Mouse (Mus musculus): ENCODE results near the gene Vmn1r118. TPM values are rescaled to one million over a fixed set of nuclear protein-coding genes. Genes with fewer than 3 reads are reported as not detected.
"Not testable (repeated sequence)": the region's sequence is repeated elsewhere in the genome, so short reads cannot be mapped to it uniquely, and the experiment has no call there.

The Vmn1r118 gene
- not detected in 2 replicates for polyA plus RNA-seq (2012; rRNA removed)

DNA sequence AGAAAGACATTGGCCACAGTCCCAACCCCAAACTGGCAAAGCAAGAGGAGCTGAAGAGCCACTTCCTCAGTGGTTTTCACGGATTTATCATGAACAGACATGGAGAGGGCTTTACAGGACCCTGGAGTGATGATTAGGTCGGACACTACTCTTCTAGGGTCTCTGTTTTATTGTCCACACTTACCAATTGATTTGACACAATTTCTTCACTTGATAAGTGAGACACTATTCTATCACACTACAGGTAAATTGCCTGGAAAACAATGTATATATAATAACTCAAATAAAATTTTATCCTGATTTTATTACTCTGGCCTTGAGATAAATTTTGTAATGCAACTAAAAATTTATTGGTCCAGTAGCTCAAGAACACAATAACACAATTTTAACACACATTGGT is at the start of gene Vmn1r118:
Gene Vmn1r118, minus strand, starts transcription at position 101 of the 400 bp plus-strand sequence.
- not testable (repeated sequence) for H3K4me1 ChIP-seq (replicated peaks; ENCODE audit: control insufficient read depth, insufficient read depth, low read length); H3K27me3 ChIP-seq (ENCODE audit: control insufficient read depth, insufficient read depth, low read length); H3K4me3 ChIP-seq (ENCODE audit: control insufficient read depth, insufficient read depth, low read length); DNase-seq; H3K36me3 ChIP-seq (ENCODE audit: control insufficient read depth, insufficient read depth, low read length); H3K27ac ChIP-seq (ENCODE audit: control insufficient read depth, insufficient read depth, low read length)
- no CpG with 5 or more reads among the region's 2 CpGs for WGBS

- H3K36me3 ChIP-seq (ENCODE audit: control insufficient read depth, insufficient read depth, low read length); DNase-seq; H3K4me1 ChIP-seq (replicated peaks; ENCODE audit: control insufficient read depth, insufficient read depth, low read length); H3K27ac ChIP-seq (ENCODE audit: control insufficient read depth, insufficient read depth, low read length); H3K4me3 ChIP-seq (ENCODE audit: control insufficient read depth, insufficient read depth, low read length); H3K27me3 ChIP-seq (ENCODE audit: control insufficient read depth, insufficient read depth, low read length): not testable (repeated sequence)
- no CpG with 5 or more reads among the region's 2 CpGs for WGBS
Measured at GRCm38 (mm10) chr7:20884021-20884420, 28.1 kb downstream of the Vmn1r118 start, which contains the start of gene Vmn1r117. Vmn1r117 (minus strand) TSS chr7:20884121.

GRCm38 (mm10) chr7:20871956-20872355 is 40.2 kb downstream of the Vmn1r118 start, which contains the start of gene Vmn1r116:
Vmn1r116 (plus strand) TSS chr7:20872256.
- H3K27ac ChIP-seq (ENCODE audit: control insufficient read depth, insufficient read depth, low read length); H3K4me3 ChIP-seq (ENCODE audit: control insufficient read depth, insufficient read depth, low read length); DNase-seq; H3K36me3 ChIP-seq (ENCODE audit: control insufficient read depth, insufficient read depth, low read length); H3K27me3 ChIP-seq (ENCODE audit: control insufficient read depth, insufficient read depth, low read length); H3K4me1 ChIP-seq (replicated peaks; ENCODE audit: control insufficient read depth, insufficient read depth, low read length): not testable (repeated sequence)
- WGBS: 53% methylated on average over 3 of the region's 3 CpGs

Other genes with a start within 250 kb of the Vmn1r118 start
- not detected in 2 replicates for gene Vmn1r107, start 243.4 kb downstream of the Vmn1r118 start, polyA plus RNA-seq (2012; rRNA removed)
- gene Vmn1r111, start 209.1 kb downstream of the Vmn1r118 start, polyA plus RNA-seq (2012; rRNA removed): not detected in 2 replicates
- gene Gm10668, start 181.7 kb downstream of the Vmn1r118 start, polyA plus RNA-seq (2012; rRNA removed): not detected in 2 replicates
- gene Vmn1r112, start 141.2 kb downstream of the Vmn1r118 start, polyA plus RNA-seq (2012; rRNA removed): not detected in 2 replicates
- not detected in 2 replicates for gene Vmn1r113, start 125.1 kb downstream of the Vmn1r118 start, polyA plus RNA-seq (2012; rRNA removed)
- not detected in 2 replicates for gene Vmn1r114, start 100.2 kb downstream of the Vmn1r118 start, polyA plus RNA-seq (2012; rRNA removed)
- gene Vmn1r115, start 67.4 kb downstream of the Vmn1r118 start, polyA plus RNA-seq (2012; rRNA removed): not detected in 2 replicates
- gene Vmn1r116, start 40.1 kb downstream of the Vmn1r118 start, polyA plus RNA-seq (2012; rRNA removed): not detected in 2 replicates
- not detected in 2 replicates for gene Vmn1r117, start 28.2 kb downstream of the Vmn1r118 start, polyA plus RNA-seq (2012; rRNA removed)
- not detected in 2 replicates for gene Vmn1r119, start 100.1 kb upstream of the Vmn1r118 start, polyA plus RNA-seq (2012; rRNA removed)
- not detected in 2 replicates for gene Vmn1r120, start 141.4 kb upstream of the Vmn1r118 start, polyA plus RNA-seq (2012; rRNA removed)
- not detected in 2 replicates for gene Vmn1r121, start 186.2 kb upstream of the Vmn1r118 start, polyA plus RNA-seq (2012; rRNA removed)
- gene Vmn1r122, start 221.8 kb upstream of the Vmn1r118 start, polyA plus RNA-seq (2012; rRNA removed): not detected in 2 replicates
- gene Vmn1r123, start 249.8 kb upstream of the Vmn1r118 start, polyA plus RNA-seq (2012; rRNA removed): not detected in 2 replicates